Mouse (Mus musculus): Measurements from ENCODE around the gene Rdm1.

Gene Rdm1

DNA sequence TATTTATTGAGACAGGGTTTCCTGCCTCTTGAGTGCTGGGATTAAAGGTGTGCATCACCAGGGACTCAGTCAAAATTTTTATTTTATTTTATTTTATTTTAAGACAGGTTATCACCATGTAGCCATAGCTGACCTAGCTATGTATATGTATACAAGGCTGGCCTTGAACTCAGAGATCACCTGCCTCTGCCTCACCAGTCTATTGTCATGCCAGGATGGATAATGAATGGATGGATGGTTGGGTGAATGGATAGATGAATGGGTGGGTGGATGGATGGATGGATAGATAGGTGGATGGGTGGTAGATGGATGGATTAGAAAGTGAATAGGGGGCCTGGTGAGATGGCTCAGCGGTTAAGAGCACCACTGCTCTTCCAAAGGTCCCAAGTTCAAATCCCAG, 55.0 kb downstream of the Rdm1 start:
- DNase-seq (ENCODE audit: low read depth), result no peak

DNA sequence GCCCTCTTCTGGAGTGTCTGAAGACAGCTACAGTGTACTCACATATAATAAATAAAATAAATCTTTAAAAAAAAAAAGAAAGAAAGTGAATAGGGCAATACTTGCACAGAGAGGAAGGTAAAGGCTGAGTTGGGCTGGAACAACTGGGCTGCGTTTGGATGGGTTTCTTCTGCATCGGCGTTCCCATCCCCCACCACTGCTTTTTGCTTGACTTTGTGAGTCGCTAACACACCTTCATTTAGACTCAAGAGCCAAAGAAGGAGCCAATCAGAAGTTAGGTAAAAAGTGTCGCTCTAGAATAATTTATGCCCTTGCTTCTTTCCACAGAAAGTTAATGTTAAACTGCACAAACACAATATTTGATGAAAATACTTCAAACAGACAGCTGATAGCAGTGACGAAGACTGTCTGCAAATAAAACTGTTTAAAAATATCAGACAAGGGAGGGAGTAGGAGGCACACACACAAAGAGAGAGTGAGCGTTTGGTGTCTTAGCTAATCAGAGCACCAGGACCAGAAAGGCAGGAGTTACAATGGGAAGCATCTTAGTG, 55.5 kb downstream of the Rdm1 start:
- no peak for DNase-seq (ENCODE audit: low read depth)
